Mouse (Mus musculus): Measurements from ENCODE around the gene Emsy. TPM values are rescaled to one million over a fixed set of nuclear protein-coding genes. Genes with fewer than 3 reads are reported as not detected.

The Emsy gene
- polyA plus RNA-seq, 1 experiment from 2014 or later, result 22.3 TPM

- no peak overlapping the region for H3K27ac ChIP-seq (ENCODE audit: low read length)
- 72% methylated on average over 2 of the region's 2 CpGs for WGBS
Observed at GRCm38 (mm10) chr7:98651651-98652050, 4.9 kb downstream of the Emsy start.

GRCm38 (mm10) chr7:98644238-98644637 lies 12.3 kb downstream of the Emsy start:
- peaks cover 22% of the 10 kb centered on the region for H3K36me3 ChIP-seq (ENCODE audit: control insufficient read depth, insufficient read depth)
- H3K27me3 ChIP-seq (ENCODE audit: control insufficient read depth, insufficient read depth, low read length), result no peaks in the 10 kb centered on the region
- H3K4me1 ChIP-seq (ENCODE audit: control insufficient read depth, insufficient read depth, low read length), result peaks cover 7% of the 10 kb centered on the region; the same call in 1 of the 2 replicates
- WGBS, result 0% methylated on average over 1 of the region's 1 CpGs
- no peak overlapping the region for H3K27ac ChIP-seq (ENCODE audit: low read length)
- no peak overlapping the region for H3K9ac ChIP-seq (ENCODE audit: low read length)
- H3K4me2 ChIP-seq (ENCODE audit: low read depth, low read length), result no peak overlapping the region
- no peak for ATAC-seq (replicated peaks; ENCODE audit: extremely low read depth, insufficient read depth, low FRiP score)
- no peak overlapping the region for H3K4me3 ChIP-seq (ENCODE audit: low read length)
- H3K9me3 ChIP-seq (replicated peaks; ENCODE audit: control insufficient read depth, low read length), result no peaks in the 10 kb centered on the region

More at GRCm38 (mm10) chr7:98651651-98652050, 4.9 kb downstream of the Emsy start:
- no peak overlapping the region for H3K4me3 ChIP-seq (ENCODE audit: low read length)
- no peak overlapping the region for H3K4me2 ChIP-seq (ENCODE audit: low read depth, low read length)
- no peaks in the 10 kb centered on the region for H3K27me3 ChIP-seq (ENCODE audit: control insufficient read depth, insufficient read depth, low read length)
- no peaks in the 10 kb centered on the region for H3K9me3 ChIP-seq (replicated peaks; ENCODE audit: control insufficient read depth, low read length)
- H3K9ac ChIP-seq (ENCODE audit: low read length), result no peak overlapping the region
- peaks cover 9% of the 10 kb centered on the region for H3K4me1 ChIP-seq (ENCODE audit: control insufficient read depth, insufficient read depth, low read length)
- H3K36me3 ChIP-seq (ENCODE audit: control insufficient read depth, insufficient read depth), result peaks cover 21% of the 10 kb centered on the region
- ATAC-seq (replicated peaks; ENCODE audit: extremely low read depth, insufficient read depth, low FRiP score), result no peak

- no peak for ATAC-seq (replicated peaks; ENCODE audit: extremely low read depth, insufficient read depth, low FRiP score)
- no peak overlapping the region for H3K4me2 ChIP-seq (ENCODE audit: low read depth, low read length)
- no peaks in the 10 kb centered on the region; the same call in 1 of the 2 replicates for H3K4me1 ChIP-seq (ENCODE audit: control insufficient read depth, insufficient read depth, low read length)
- WGBS, result 92% methylated on average over 2 of the region's 2 CpGs
- H3K9ac ChIP-seq (ENCODE audit: low read length), result no peak overlapping the region
- peaks cover 20% of the 10 kb centered on the region for H3K36me3 ChIP-seq (ENCODE audit: control insufficient read depth, insufficient read depth)
- H3K9me3 ChIP-seq (replicated peaks; ENCODE audit: control insufficient read depth, low read length), result no peaks in the 10 kb centered on the region
- H3K27ac ChIP-seq (ENCODE audit: low read length), result no peak overlapping the region
- H3K4me3 ChIP-seq (ENCODE audit: low read length), result no peak overlapping the region
- H3K27me3 ChIP-seq (ENCODE audit: control insufficient read depth, insufficient read depth, low read length), result no peaks in the 10 kb centered on the region
Observed at GRCm38 (mm10) chr7:98636607-98637006, 20.0 kb downstream of the Emsy start.

- no peak for ATAC-seq (replicated peaks; ENCODE audit: extremely low read depth, insufficient read depth, low FRiP score)
- Histone ChIP-seq H3K9me3 (replicated peaks; ENCODE audit: control insufficient read depth, low read length) (no peaks in the 10 kb centered on the region), H3K27ac (ENCODE audit: low read length) (no peak overlapping the region), H3K4me2 (ENCODE audit: low read depth, low read length) (no peak overlapping the region), H3K4me1 (ENCODE audit: control insufficient read depth, insufficient read depth, low read length) (no peaks in the 10 kb centered on the region; the same call in 1 of the 2 replicates), H3K36me3 (ENCODE audit: control insufficient read depth, insufficient read depth) (peaks cover 14% of the 10 kb centered on the region), H3K27me3 (ENCODE audit: control insufficient read depth, insufficient read depth, low read length) (no peaks in the 10 kb centered on the region), H3K9ac (ENCODE audit: low read length) (no peak overlapping the region), H3K4me3 (ENCODE audit: low read length) (no peak overlapping the region)
- WGBS, result 44% methylated on average over 3 of the region's 3 CpGs
Observed at GRCm38 (mm10) chr7:98633032-98633431, 23.6 kb downstream of the Emsy start.

GRCm38 (mm10) chr7:98629947-98630346 lies 26.6 kb downstream of the Emsy start:
- peaks cover 18% of the 10 kb centered on the region for H3K36me3 ChIP-seq (ENCODE audit: control insufficient read depth, insufficient read depth)
- H3K4me3 ChIP-seq (ENCODE audit: low read length), result no peak overlapping the region
- no peaks in the 10 kb centered on the region; the same call in 1 of the 2 replicates for H3K4me1 ChIP-seq (ENCODE audit: control insufficient read depth, insufficient read depth, low read length)
- WGBS, result 56% methylated on average over 7 of the region's 7 CpGs
- H3K27me3 ChIP-seq (ENCODE audit: control insufficient read depth, insufficient read depth, low read length), result no peaks in the 10 kb centered on the region
- no peak for ATAC-seq (replicated peaks; ENCODE audit: extremely low read depth, insufficient read depth, low FRiP score)
- no peaks in the 10 kb centered on the region for H3K9me3 ChIP-seq (replicated peaks; ENCODE audit: control insufficient read depth, low read length)
- no peak overlapping the region for H3K9ac ChIP-seq (ENCODE audit: low read length)
- no peak overlapping the region for H3K4me2 ChIP-seq (ENCODE audit: low read depth, low read length)
- H3K27ac ChIP-seq (ENCODE audit: low read length), result no peak overlapping the region

GRCm38 (mm10) chr7:98617739-98618138 lies 38.8 kb downstream of the Emsy start:
- peaks cover 22% of the 10 kb centered on the region for H3K36me3 ChIP-seq (ENCODE audit: control insufficient read depth, insufficient read depth)
- no peak for ATAC-seq (replicated peaks; ENCODE audit: extremely low read depth, insufficient read depth, low FRiP score)

GRCm38 (mm10) chr7:98612936-98613335 lies 43.6 kb downstream of the Emsy start:
- H3K9ac ChIP-seq (ENCODE audit: low read length), result no peak overlapping the region
- H3K27ac ChIP-seq (ENCODE audit: low read length), result no peak overlapping the region
- WGBS, result 95% methylated on average over 1 of the region's 1 CpGs
- no peak for ATAC-seq (replicated peaks; ENCODE audit: extremely low read depth, insufficient read depth, low FRiP score)
- peaks cover 26% of the 10 kb centered on the region for H3K36me3 ChIP-seq (ENCODE audit: control insufficient read depth, insufficient read depth)
- H3K4me3 ChIP-seq (ENCODE audit: low read length), result no peak overlapping the region
- H3K9me3 ChIP-seq (replicated peaks; ENCODE audit: control insufficient read depth, low read length), result no peaks in the 10 kb centered on the region
- no peak overlapping the region for H3K4me2 ChIP-seq (ENCODE audit: low read depth, low read length)
- no peaks in the 10 kb centered on the region for H3K27me3 ChIP-seq (ENCODE audit: control insufficient read depth, insufficient read depth, low read length)
- H3K4me1 ChIP-seq (ENCODE audit: control insufficient read depth, insufficient read depth, low read length), result no peaks in the 10 kb centered on the region

More at GRCm38 (mm10) chr7:98617739-98618138, 38.8 kb downstream of the Emsy start:
- Histone ChIP-seq H3K27me3 (ENCODE audit: control insufficient read depth, insufficient read depth, low read length) (no peaks in the 10 kb centered on the region), H3K4me3 (ENCODE audit: low read length) (no peak overlapping the region), H3K9me3 (replicated peaks; ENCODE audit: control insufficient read depth, low read length) (no peaks in the 10 kb centered on the region), H3K4me2 (ENCODE audit: low read depth, low read length) (no peak overlapping the region), H3K27ac (ENCODE audit: low read length) (no peak overlapping the region), H3K4me1 (ENCODE audit: control insufficient read depth, insufficient read depth, low read length) (no peaks in the 10 kb centered on the region), H3K9ac (ENCODE audit: low read length) (no peak overlapping the region)
- 84% methylated on average over 2 of the region's 2 CpGs for WGBS

- Histone ChIP-seq H3K4me2 (ENCODE audit: low read depth, low read length) (no peak overlapping the region), H3K36me3 (ENCODE audit: control insufficient read depth, insufficient read depth) (peaks cover 10% of the 10 kb centered on the region), H3K9me3 (replicated peaks; ENCODE audit: control insufficient read depth, low read length) (no peaks in the 10 kb centered on the region), H3K4me1 (ENCODE audit: control insufficient read depth, insufficient read depth, low read length) (no peaks in the 10 kb centered on the region), H3K27me3 (ENCODE audit: control insufficient read depth, insufficient read depth, low read length) (no peaks in the 10 kb centered on the region), H3K9ac (ENCODE audit: low read length) (no peak overlapping the region), H3K4me3 (ENCODE audit: low read length) (no peak overlapping the region), H3K27ac (ENCODE audit: low read length) (no peak overlapping the region)
- ATAC-seq (replicated peaks; ENCODE audit: extremely low read depth, insufficient read depth, low FRiP score), result no peak
Observed at GRCm38 (mm10) chr7:98608520-98608919, 48.1 kb downstream of the Emsy start.

- no peaks in the 10 kb centered on the region for H3K4me1 ChIP-seq (ENCODE audit: control insufficient read depth, insufficient read depth, low read length)
- H3K4me2 ChIP-seq (ENCODE audit: low read depth, low read length), result no peak overlapping the region
- H3K27ac ChIP-seq (ENCODE audit: low read length), result no peak overlapping the region
- H3K9me3 ChIP-seq (replicated peaks; ENCODE audit: control insufficient read depth, low read length), result no peaks in the 10 kb centered on the region
- H3K36me3 ChIP-seq (ENCODE audit: control insufficient read depth, insufficient read depth), result peaks cover 10% of the 10 kb centered on the region
- H3K9ac ChIP-seq (ENCODE audit: low read length), result no peak overlapping the region
- no peak overlapping the region for H3K4me3 ChIP-seq (ENCODE audit: low read length)
- ATAC-seq (replicated peaks; ENCODE audit: extremely low read depth, insufficient read depth, low FRiP score), result no peak
- WGBS, result 77% methylated on average over 4 of the region's 4 CpGs
- H3K27me3 ChIP-seq (ENCODE audit: control insufficient read depth, insufficient read depth, low read length), result no peaks in the 10 kb centered on the region
Observed at GRCm38 (mm10) chr7:98607158-98607557, 49.4 kb downstream of the Emsy start.

All from heart, embryonic 16.5 days (tissue).